Mouse (Mus musculus) thymus, postnatal 14 days (tissue): ENCODE results near the gene Gstm7.
"Not testable (repeated sequence)": the region's sequence is repeated elsewhere in the genome, so short reads cannot be mapped to it uniquely, and the experiment has no call there.

Experiments
- DNase-seq: peaks from one replicate; pipeline ENCODE4 v3.0.0; 2021

The Gstm7 gene

GRCm38 (mm10) chr3:107932128-107932527 lies 511 bp upstream of the Gstm7 start:
- no peak for DNase-seq

DNA sequence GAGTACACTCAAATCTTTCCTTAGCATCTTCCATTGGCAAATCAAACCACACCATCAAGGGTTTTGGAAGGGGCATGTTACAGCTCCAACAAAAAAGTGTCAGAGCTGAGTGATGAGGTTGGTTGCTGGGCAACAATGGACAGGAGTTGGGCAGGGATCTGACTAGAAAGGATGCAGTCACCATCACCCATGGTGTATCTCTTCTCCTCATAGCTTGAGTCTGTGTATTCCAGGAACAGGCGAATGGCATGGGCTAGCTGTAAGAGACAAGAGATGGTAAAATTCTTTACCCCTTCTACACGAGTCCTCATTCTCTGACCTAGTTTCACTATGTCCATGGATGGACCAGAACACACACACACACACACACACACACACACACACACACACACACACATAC lies 483 bp downstream of the Gstm7 start:
- no peak for DNase-seq

GRCm38 (mm10) chr3:107929731-107930130 lies 1.9 kb downstream of the Gstm7 start:
- DNase-seq = no peak

DNA sequence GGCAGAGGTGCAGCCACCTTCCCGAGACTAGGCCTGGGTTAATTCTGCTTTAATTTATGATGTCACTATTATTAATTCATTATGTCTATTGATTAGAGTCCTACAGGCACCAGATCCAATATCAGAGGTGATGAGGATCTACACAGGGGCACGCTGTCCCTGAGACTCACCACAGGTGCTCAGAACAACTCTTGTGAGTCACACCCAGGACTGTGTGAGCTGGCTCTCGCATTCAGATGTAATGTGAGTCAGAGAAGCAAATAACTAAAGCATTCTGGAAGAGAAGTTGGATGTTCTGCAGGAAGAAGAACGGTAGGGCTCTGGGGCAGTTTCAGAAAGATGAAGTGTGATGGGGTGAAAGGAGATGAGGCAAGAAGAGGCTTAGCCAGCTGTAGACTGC lies 2.4 kb downstream of the Gstm7 start:
- DNase-seq = no peak

GRCm38 (mm10) chr3:107928691-107929090 lies 2.9 kb downstream of the Gstm7 start:
- no peak for DNase-seq

DNA sequence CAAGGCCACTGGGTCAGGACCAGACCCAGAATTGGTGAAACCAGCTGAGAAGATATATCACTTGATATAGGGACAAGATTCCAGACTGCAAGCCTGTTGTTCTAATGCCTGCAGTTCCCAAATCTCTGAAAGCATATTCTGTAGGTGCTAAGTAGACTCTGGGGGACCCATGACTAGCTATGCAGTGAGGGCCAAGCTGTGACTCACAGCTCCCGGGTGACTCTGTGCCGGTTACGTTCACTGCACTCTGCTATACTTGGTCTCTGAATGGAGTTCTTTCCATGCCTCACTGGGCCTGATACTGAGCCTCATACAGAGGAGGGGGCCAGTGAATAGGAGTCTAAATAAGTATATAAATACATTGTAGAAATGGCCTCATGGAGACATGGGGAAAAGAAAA lies 3.8 kb downstream of the Gstm7 start:
- DNase-seq = no peak

- no peak for DNase-seq
Measured at GRCm38 (mm10) chr3:107925335-107925734, 6.3 kb downstream of the Gstm7 start.

GRCm38 (mm10) chr3:107920348-107920747 lies 11.3 kb downstream of the Gstm7 start:
- no peak for DNase-seq

GRCm38 (mm10) chr3:107917783-107918408 lies 13.7 kb downstream of the Gstm7 start:
- peak; percentile 55 for DNase-seq

GRCm38 (mm10) chr3:107917097-107917496 lies 14.5 kb downstream of the Gstm7 start:
- no peak for DNase-seq

- DNase-seq = no peak
Measured at GRCm38 (mm10) chr3:107916674-107917073, 14.9 kb downstream of the Gstm7 start.

- no peak for DNase-seq
Measured at GRCm38 (mm10) chr3:107905942-107906341, 25.7 kb downstream of the Gstm7 start.

GRCm38 (mm10) chr3:107900955-107901673 lies 30.5 kb downstream of the Gstm7 start:
- no peak for DNase-seq

DNA sequence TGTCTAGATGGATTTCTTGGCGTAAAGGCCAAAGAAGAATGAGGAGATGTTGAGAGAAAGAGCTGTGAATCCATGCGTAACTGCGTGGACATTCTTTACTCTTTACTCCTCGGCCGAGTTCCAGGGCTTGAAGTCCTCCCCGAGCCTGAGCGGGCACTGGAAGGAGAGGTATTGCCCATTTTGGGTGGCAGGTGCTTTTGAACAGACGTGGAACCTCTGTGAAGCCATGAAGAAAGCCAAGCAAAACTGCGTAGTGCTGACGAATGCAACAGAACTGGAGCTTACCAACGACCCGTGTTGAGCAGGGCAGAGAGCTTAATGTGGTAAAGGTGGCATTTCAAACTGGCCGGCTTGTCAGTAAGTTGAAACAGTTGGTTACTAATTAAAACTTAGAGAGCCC lies 32.9 kb downstream of the Gstm7 start:
- no peak for DNase-seq

DNA sequence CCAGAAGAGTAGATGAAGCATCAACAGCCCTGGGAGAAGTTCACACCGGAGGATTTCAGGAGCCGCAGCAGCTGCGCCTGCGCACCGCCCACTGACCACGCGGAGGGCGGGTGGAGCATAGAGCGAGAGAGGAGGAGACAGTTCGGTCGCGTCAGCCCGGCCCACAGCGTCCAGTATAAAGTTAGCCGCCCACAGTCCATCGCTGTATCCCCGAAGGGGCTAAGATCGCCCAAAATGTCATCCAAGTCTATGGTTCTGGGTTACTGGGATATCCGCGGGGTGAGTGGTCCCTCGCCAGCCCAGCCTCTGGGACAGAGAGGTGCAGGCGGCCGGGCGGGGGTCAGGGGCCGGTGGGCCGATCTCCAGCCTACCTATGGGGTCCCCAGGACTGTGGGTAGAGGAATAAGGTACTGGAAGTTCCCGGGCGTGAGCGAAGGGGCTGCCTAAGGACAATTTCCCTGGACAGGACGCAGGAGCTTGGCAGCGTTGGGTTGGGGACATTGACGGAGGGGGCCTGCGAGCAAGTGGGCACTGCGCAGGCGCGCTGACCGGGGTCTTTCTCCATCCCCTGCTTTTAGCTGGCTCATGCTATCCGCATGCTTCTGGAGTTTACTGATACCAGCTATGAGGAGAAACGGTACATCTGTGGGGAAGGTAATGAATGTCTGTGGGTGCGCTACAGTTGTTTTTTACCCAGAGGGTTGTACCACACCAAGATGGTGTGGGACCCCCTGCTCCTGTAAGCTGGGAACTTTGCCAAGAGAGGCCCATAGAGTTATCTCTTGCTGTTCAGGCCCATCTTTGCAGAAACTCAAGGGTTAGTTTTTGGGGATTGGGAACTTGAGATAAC lies 35.7 kb downstream of the Gstm7 start, which contains the start of gene Gstm5:
Gene Gstm5, plus strand, starts transcription at position 102 of the 850 bp plus-strand sequence.
- DNase-seq = peak; percentile 16

DNA sequence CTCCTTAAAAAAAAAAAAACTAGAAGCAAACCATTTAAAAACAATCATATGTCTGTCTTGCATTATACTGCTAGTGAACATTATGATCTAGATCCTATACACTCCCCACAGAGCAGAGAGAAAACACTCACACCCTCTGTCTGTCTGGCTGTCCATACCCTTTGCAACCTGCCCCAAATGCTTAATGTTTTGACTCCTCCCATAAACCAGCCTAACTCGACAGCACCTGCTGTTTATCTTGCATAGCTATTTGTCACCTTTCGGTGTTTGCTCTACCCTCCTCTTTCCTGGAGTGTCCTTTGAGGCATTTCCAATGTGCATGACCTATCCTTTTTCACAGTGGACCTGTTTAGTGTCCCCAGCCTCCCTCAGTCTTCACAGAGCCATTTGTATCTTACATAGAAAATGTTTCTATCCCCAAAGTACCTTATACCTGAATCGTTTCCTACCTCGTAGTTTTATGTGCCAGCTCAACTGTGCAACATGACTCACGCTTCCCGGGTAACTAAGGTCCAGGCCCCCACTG lies 36.4 kb downstream of the Gstm7 start:
- DNase-seq = no peak

DNA sequence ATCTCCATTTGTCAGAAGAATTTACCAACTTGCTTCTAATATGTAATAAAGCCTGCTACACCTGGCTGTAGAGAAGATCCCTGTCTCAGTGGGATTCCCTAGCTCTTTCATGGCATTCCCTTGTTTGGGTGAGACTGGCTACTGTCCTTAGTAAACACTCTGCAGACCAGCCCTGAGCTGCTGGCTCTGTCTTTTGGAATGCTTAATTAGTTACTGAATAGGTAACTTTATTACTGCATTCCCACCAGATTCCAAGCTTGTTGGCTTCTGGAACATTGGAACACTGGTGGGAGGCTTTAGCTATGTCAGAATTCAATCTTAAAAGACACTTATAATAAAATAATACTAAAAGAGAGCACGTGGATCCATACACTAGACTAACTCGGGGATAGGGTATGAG lies 42.4 kb downstream of the Gstm7 start:
- DNase-seq = not testable (repeated sequence)

DNA sequence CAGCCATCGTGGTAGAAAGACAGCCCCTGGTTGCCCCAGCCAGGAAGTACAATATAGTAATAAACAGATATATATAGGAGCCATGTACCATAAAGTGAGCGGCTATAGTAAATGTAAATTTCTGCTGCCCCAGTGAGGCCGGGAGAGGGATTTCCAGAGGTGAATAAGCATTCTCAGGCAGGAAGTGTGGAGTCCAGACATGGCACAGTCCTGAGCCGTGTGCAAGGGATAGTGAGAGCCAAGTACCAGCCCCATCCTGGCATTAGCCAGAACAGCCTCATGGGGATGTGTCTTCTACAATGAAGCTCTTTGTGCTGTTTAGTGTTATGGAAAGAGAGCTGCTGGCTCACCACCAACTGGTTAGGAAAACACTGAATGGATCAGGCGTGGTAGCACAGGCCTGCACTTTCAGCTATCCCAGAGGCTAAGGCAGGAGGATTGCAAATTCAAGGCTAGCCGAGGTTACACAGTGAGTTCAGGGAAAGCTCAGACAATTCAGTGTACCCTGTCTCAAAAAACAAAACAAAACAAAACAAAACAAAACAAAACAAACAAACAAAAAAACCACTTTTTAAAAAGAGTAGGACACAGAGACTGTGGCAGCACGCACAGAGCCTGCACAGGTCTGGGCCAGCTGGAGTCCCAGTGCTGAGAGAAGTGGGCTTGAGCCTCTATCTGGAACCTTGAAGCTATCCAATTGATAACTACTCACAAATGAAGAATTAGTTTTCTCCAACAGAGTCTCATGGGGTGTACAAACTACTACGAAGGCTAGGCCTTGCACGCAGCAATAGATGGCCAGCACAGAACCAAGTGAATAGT lies 43.7 kb downstream of the Gstm7 start:
- DNase-seq = no peak

DNA sequence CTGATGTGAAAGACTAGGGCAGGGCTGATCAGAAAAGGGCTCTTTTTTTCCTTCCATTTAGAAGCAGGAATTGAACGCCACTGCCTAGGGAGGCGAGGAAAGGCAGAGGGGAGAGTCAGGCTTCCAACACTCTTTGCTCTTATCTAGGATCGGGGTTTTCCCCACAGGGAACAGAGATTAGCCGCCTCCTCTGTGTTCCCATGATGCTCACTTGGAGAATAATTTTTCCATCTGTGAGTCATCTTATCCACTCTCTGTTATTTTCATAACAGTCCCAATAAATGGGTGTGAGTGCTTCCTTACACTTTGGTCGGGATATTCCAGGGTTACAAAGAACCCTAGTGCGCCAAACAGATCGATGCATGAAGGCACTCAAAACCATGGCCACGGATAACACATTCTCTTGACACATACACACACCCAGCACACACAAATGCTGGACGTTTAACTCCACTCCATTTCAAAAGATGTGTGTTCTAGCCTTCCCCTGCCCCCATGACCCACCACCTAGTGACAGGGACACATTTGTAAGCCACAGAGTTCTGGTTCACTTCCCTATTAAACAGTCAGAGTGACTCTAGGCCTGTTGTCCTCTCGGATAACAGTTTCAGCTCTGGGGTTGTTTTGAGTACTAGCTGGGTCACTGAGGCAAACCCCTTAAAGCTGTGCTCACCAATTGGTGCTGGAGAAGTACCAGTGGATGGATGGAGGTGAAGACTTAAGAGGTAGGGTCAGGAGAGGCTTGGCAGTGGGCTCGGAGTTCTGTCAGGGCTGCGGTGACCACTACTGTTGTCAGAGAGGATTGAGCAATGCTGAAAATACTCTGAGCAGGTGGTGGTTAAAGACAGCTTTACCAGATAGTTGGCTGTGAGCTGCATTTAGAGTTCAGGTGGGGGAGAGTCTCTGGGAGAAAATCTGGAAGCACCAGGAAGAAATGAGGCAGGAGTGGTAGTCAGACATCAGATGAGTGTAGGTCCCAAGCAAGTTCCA lies 53.6 kb downstream of the Gstm7 start:
- DNase-seq = no peak

GRCm38 (mm10) chr3:107877005-107877404 lies 54.6 kb downstream of the Gstm7 start, which contains the start of gene Eps8l3:
TSS of gene Eps8l3 (plus strand) at chr3:107877229.
- DNase-seq = no peak
